ENCODE assay signal across 17 mouse cellular contexts in genomic region chr2:178603443-178603842, GRCm38 (mm10).
"Had no signal": no experiment of that assay in that cellular context is flagged by ENCODE, and none has a peak within 500 bp of the region (broad histone marks: within the 10 kb centered on the region; RNA-seq: fewer than 3 reads in every experiment).

No protein-coding gene starts in this region.

- H3K4me2 ChIP-seq: lung, embryonic 14.5 days; midbrain, embryonic 13.5 days; midbrain, embryonic 15.5 days; neural tube, embryonic 12.5 days had no signal

- ATAC-seq: midbrain, embryonic 13.5 days; midbrain, embryonic 15.5 days had no signal

- H3K9ac ChIP-seq: lung, embryonic 14.5 days; midbrain, embryonic 13.5 days; midbrain, embryonic 15.5 days; neural tube, embryonic 12.5 days had no signal

- H3K36me3 ChIP-seq: midbrain, embryonic 13.5 days; midbrain, embryonic 15.5 days; neural tube, embryonic 12.5 days had no signal

- H3K4me1 ChIP-seq: megakaryocyte, embryonic 14.5 days; midbrain, embryonic 13.5 days; midbrain, embryonic 15.5 days; neural tube, embryonic 12.5 days had no signal

- H3K27ac ChIP-seq: macrophage; midbrain, embryonic 13.5 days; midbrain, embryonic 15.5 days; neural tube, embryonic 12.5 days had no signal

- H3K4me3 ChIP-seq: megakaryocyte, embryonic 14.5 days; midbrain, embryonic 13.5 days; midbrain, embryonic 15.5 days; neural tube, embryonic 12.5 days had no signal

- H3K27me3 ChIP-seq: midbrain, embryonic 13.5 days; midbrain, embryonic 15.5 days; neural tube, embryonic 12.5 days had no signal

- H3K9me3 ChIP-seq: midbrain, embryonic 13.5 days; midbrain, embryonic 15.5 days; neural tube, embryonic 12.5 days had no signal

- DNase-seq: lung, adult 18-20 months; lung, embryonic 14.5 days; lung, postnatal 10 days; lung, postnatal 36 days; retina, postnatal 1 day; right cerebral cortex, adult 18-20 months; right cerebral cortex, postnatal 25 days; right cerebral cortex, postnatal 4 days; spleen, adult 18-20 months; thymus, adult 18-20 months; thymus, postnatal 14 days; thymus, postnatal 36 days had no signal
